8 mouse cellular contexts compared by ENCODE assay signal in genomic region chr9:66512351-66512671, GRCm38 (mm10). TPM values are rescaled to one million over a fixed set of nuclear protein-coding genes. Genes with fewer than 3 reads are reported as not detected.
DNase-seq lines count a peak whose midpoint lies in the region; ATAC-seq lines count a peak whose summit lies in the region.

No protein-coding gene starts in this region.

- peak; percentile 94 for DNase-seq in R1 (ENCODE audit: low read depth, low spot score)
- peak; percentile 81 to 85 for DNase-seq in cerebellum, postnatal 25 days
- peak; percentile 83 to 86 for DNase-seq in frontal cortex, postnatal 36 days (ENCODE audit: low spot score in 2 of 2)
- DNase-seq in layer of hippocampus, postnatal 36 days = peak; percentile 86 to 87
- DNase-seq in lung, postnatal 25 days (ENCODE audit: low spot score) = peak; percentile 88
- DNase-seq in retina, adult 2 months (ENCODE audit: low read depth, low spot score) = peak; percentile 50
- peak; percentile 89 for DNase-seq in thymus, postnatal 25 days

- H3K4me3 ChIP-seq in hindbrain, embryonic 15.5 days = peak overlapping the region; percentile 67

- WGBS in hindbrain, embryonic 15.5 days = 0% methylated on average over 8 of the region's 8 CpGs

- H3K9ac ChIP-seq in hindbrain, embryonic 15.5 days = peak overlapping the region; percentile 84

- no peaks in the 10 kb centered on the region for H3K9me3 ChIP-seq in hindbrain, embryonic 15.5 days

- no peaks in the 10 kb centered on the region for H3K27me3 ChIP-seq in hindbrain, embryonic 15.5 days

- H3K36me3 ChIP-seq in hindbrain, embryonic 15.5 days = peaks cover 40% of the 10 kb centered on the region

- peak; percentile 83 for ATAC-seq in hindbrain, embryonic 15.5 days (ENCODE audit: low FRiP score, low read depth)

- peak overlapping the region; percentile 97 for H3K27ac ChIP-seq in hindbrain, embryonic 15.5 days (replicated peaks)

- H3K4me2 ChIP-seq in hindbrain, embryonic 15.5 days = peak overlapping the region; percentile 96

- H3K4me1 ChIP-seq in hindbrain, embryonic 15.5 days (replicated peaks) = peaks cover 34% of the 10 kb centered on the region

RNA-seq across cellular contexts. Expression of gene Fbxl22, which starts 2.1 kb away (rescaled TPM):
- polyA plus RNA-seq in hindbrain, embryonic 15.5 days (2015; fragmentation: Nextera tagmentation; extraction: Ambion mirVana) = 1.0 and 1.2 TPM in 2 replicates
- total RNA-seq in layer of hippocampus, postnatal 36 days (2021) = under 1 TPM; 0.28 to 0.35 TPM

Comparison
In these comparisons a context has a peak if more than half of its experiments do, and no peak if none do; other contexts are left out.
1. Peak in every context shown above with its lines: DNase-seq, ATAC-seq, H3K4me3 ChIP-seq and H3K27ac ChIP-seq.